In the genomic region with DNA sequence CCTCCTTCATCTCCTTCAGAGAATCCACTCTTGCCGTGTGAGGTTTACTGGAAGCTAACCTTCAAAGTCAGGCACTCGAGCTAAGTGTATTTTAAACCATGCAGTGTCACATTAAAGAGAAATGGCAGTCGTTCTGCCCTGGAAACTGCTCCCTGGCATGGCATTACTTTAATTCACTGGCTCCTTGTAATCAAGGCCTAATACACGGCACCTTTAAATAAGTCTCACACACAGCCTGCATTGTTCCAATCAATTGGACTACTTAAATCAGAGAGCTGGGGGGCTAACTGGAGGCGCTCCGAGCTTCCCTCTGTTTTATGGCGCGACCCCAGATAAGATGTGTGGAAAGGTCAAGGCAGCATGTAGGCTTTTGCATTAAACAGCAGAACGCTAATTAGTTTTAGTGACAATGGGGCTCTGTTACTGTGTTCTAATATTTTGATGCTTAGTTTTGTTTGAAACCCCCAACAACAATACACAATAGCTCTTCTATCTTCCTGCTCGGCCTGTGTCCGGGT, we compare ENCODE assay signal across 18 mouse cellular contexts.
A peak's percentile ranks its signal among the peaks of the same experiment; 100 is the strongest.
DNase-seq lines count a peak whose midpoint lies in the region; ATAC-seq lines count a peak whose summit lies in the region.
"Had no signal": no experiment of that assay in that cellular context is flagged by ENCODE, and none has a peak within 500 bp of the region (broad histone marks: within the 10 kb centered on the region; RNA-seq: fewer than 3 reads in every experiment).

No protein-coding gene starts in this region.

- peaks cover 8% of the 10 kb centered on the region for H3K4me1 ChIP-seq in neural tube, embryonic 12.5 days
- H3K4me1 ChIP-seq in neural tube, embryonic 15.5 days = peaks cover 8% of the 10 kb centered on the region; the same call in 1 of the 2 replicates
- peaks cover 11% of the 10 kb centered on the region for H3K4me1 ChIP-seq in limb, embryonic 12.5 days (replicated peaks)

- 18% methylated on average over 11 of the region's 11 CpGs for WGBS in neural tube, embryonic 12.5 days
- WGBS in neural tube, embryonic 15.5 days = 12% methylated on average over 11 of the region's 11 CpGs
- 28% methylated on average over 11 of the region's 11 CpGs for WGBS in limb, embryonic 12.5 days

- no peak overlapping the region; the same call in 1 of the 2 replicates for H3K4me2 ChIP-seq in neural tube, embryonic 12.5 days (replicated peaks)
- H3K4me2 ChIP-seq in neural tube, embryonic 15.5 days = no peak overlapping the region
- 0 out of 2 replicates have a peak overlapping the region, but pooled peaks have one; percentile 19 for H3K4me2 ChIP-seq in limb, embryonic 12.5 days
- H3K4me2 ChIP-seq: lung, embryonic 14.5 days had no signal

- ATAC-seq in neural tube, embryonic 12.5 days (ENCODE audit: low FRiP score, low read depth) = peak; percentile 41; the same call in 1 of the 2 replicates
- ATAC-seq in neural tube, embryonic 15.5 days (ENCODE audit: low FRiP score) = no peak; the same call in 1 of the 2 replicates
- no peak; the same call in 1 of the 2 replicates for ATAC-seq in limb, embryonic 12.5 days (ENCODE audit: insufficient number of reproducible peaks, insufficient read depth, low FRiP score, low TSS enrichment, low read depth)

- H3K4me3 ChIP-seq in neural tube, embryonic 12.5 days = no peak overlapping the region
- H3K4me3 ChIP-seq in neural tube, embryonic 15.5 days (replicated peaks) = no peak overlapping the region
- no peak overlapping the region for H3K4me3 ChIP-seq in limb, embryonic 12.5 days (replicated peaks)

- H3K9ac ChIP-seq in neural tube, embryonic 12.5 days = no peak overlapping the region
- no peak overlapping the region for H3K9ac ChIP-seq in neural tube, embryonic 15.5 days (replicated peaks)
- no peak overlapping the region for H3K9ac ChIP-seq in limb, embryonic 12.5 days (replicated peaks)
- H3K9ac ChIP-seq: lung, embryonic 14.5 days had no signal

- H3K27me3 ChIP-seq in neural tube, embryonic 12.5 days (replicated peaks) = no peaks in the 10 kb centered on the region; the same call in 1 of the 2 replicates
- peaks cover 5% of the 10 kb centered on the region; the same call in 1 of the 2 replicates for H3K27me3 ChIP-seq in neural tube, embryonic 15.5 days (replicated peaks)
- H3K27me3 ChIP-seq in limb, embryonic 12.5 days = 0 out of 2 replicates have a peak, but pooled peaks cover 6% of the 10 kb centered on the region

- H3K27ac ChIP-seq in neural tube, embryonic 12.5 days = no peak overlapping the region
- H3K27ac ChIP-seq in neural tube, embryonic 15.5 days (replicated peaks) = no peak overlapping the region
- H3K27ac ChIP-seq in limb, embryonic 12.5 days = no peak overlapping the region
- H3K27ac ChIP-seq: macrophage had no signal

- peak; percentile 71 for DNase-seq in heart, adult 11 months
- no peak for DNase-seq in heart, postnatal 4 days
- no peak for DNase-seq in kidney, postnatal 25 days
- DNase-seq in urinary bladder, postnatal 36 days (ENCODE audit: low spot score in 2 of 2) = no peak
- DNase-seq: adrenal gland, postnatal 36 days; B cell, adult 2 months; cerebellum, adult 9-10 months; gastrocnemius, postnatal 14 days; kidney, adult 2 months; kidney, postnatal 14 days; layer of hippocampus, adult 9-11 months; lung, embryonic 14.5 days; right cerebral cortex, adult 18-20 months; thymus, postnatal 36 days had no signal

- H3K36me3 ChIP-seq in neural tube, embryonic 12.5 days = no peaks in the 10 kb centered on the region
- H3K36me3 ChIP-seq in neural tube, embryonic 15.5 days = no peaks in the 10 kb centered on the region
- H3K36me3 ChIP-seq in limb, embryonic 12.5 days = no peaks in the 10 kb centered on the region

- H3K9me3 ChIP-seq in neural tube, embryonic 12.5 days = no peaks in the 10 kb centered on the region
- H3K9me3 ChIP-seq in neural tube, embryonic 15.5 days (replicated peaks) = no peaks in the 10 kb centered on the region
- H3K9me3 ChIP-seq in limb, embryonic 12.5 days = peaks cover 3% of the 10 kb centered on the region; the same call in 1 of the 2 replicates
